ENCODE assay signal across 9 mouse cellular contexts in genomic region chr9:16216235-16216634, GRCm38 (mm10).
DNase-seq lines count a peak whose midpoint lies in the region; ATAC-seq and TF ChIP-seq lines count a peak whose summit lies in the region.
"Had no signal": no experiment of that assay in that cellular context is flagged by ENCODE, and none has a peak within 500 bp of the region (broad histone marks: within the 10 kb centered on the region; RNA-seq: fewer than 3 reads in every experiment).

No protein-coding gene starts in this region.

- no peaks in the 10 kb centered on the region for H3K9me3 ChIP-seq in intestine, postnatal 0 days (ENCODE audit: control insufficient read depth)
- no peaks in the 10 kb centered on the region for H3K9me3 ChIP-seq in forebrain, embryonic 14.5 days (replicated peaks; ENCODE audit: control insufficient read depth, low read length)
- H3K9me3 ChIP-seq: limb, embryonic 12.5 days had no signal

- H3K27ac ChIP-seq in intestine, postnatal 0 days (ENCODE audit: low read depth, low read length) = no peak overlapping the region
- no peak overlapping the region for H3K27ac ChIP-seq in forebrain, embryonic 14.5 days (ENCODE audit: low read depth, low read length)
- H3K27ac ChIP-seq: limb, embryonic 12.5 days had no signal

- H3K4me1 ChIP-seq in intestine, postnatal 0 days (replicated peaks; ENCODE audit: control insufficient read depth, insufficient read depth, low read length) = no peaks in the 10 kb centered on the region
- H3K4me1 ChIP-seq in forebrain, embryonic 14.5 days (ENCODE audit: control insufficient read depth, insufficient read depth, low read length) = peaks cover 20% of the 10 kb centered on the region

- WGBS in intestine, postnatal 0 days = 61% methylated on average over 6 of the region's 6 CpGs
- 64% methylated on average over 6 of the region's 6 CpGs for WGBS in forebrain, embryonic 14.5 days

- no peaks in the 10 kb centered on the region for H3K36me3 ChIP-seq in intestine, postnatal 0 days (ENCODE audit: control insufficient read depth, insufficient read depth)
- H3K36me3 ChIP-seq in forebrain, embryonic 14.5 days (ENCODE audit: control insufficient read depth, insufficient read depth, low read length) = no peaks in the 10 kb centered on the region
- H3K36me3 ChIP-seq: limb, embryonic 12.5 days had no signal

- ATAC-seq in granulocyte monocyte progenitor cell, adult 5-6 weeks (replicated peaks; ENCODE audit: poor library complexity, severe bottlenecking) = peak; percentile 87
- peak; percentile 54 for ATAC-seq in monocyte, adult 5-6 weeks (replicated peaks; ENCODE audit: insufficient number of reproducible peaks, low FRiP score, low TSS enrichment, poor library complexity, severe bottlenecking)
- ATAC-seq in intestine, postnatal 0 days = no peak
- ATAC-seq in forebrain, embryonic 14.5 days = no peak

- H3K4me3 ChIP-seq in intestine, postnatal 0 days (ENCODE audit: low read depth, low read length) = no peak overlapping the region
- H3K4me3 ChIP-seq in forebrain, embryonic 14.5 days (ENCODE audit: low read depth, low read length) = no peak overlapping the region
- H3K4me3 ChIP-seq: limb, embryonic 12.5 days had no signal

- TF ChIP-seq CTCF in intestine, postnatal 0 days (IDR thresholded peaks at IDR 0.05; ENCODE audit: low read depth) = no peak

- H3K4me2 ChIP-seq in intestine, postnatal 0 days (replicated peaks; ENCODE audit: low read depth) = no peak overlapping the region
- H3K4me2 ChIP-seq in forebrain, embryonic 14.5 days (ENCODE audit: low read length) = no peak overlapping the region
- H3K4me2 ChIP-seq: limb, embryonic 12.5 days had no signal

- no peak overlapping the region for H3K9ac ChIP-seq in intestine, postnatal 0 days (ENCODE audit: low read depth, low read length)
- H3K9ac ChIP-seq in forebrain, embryonic 14.5 days (ENCODE audit: low read length) = no peak overlapping the region
- H3K9ac ChIP-seq: limb, embryonic 12.5 days had no signal

- no peaks in the 10 kb centered on the region for H3K27me3 ChIP-seq in intestine, postnatal 0 days (replicated peaks; ENCODE audit: control insufficient read depth, insufficient read depth, low read length)
- H3K27me3 ChIP-seq in forebrain, embryonic 14.5 days (replicated peaks; ENCODE audit: control insufficient read depth, insufficient read depth, low read length) = no peaks in the 10 kb centered on the region
- H3K27me3 ChIP-seq: limb, embryonic 12.5 days had no signal

- DNase-seq in ovary, adult 18-20 months (ENCODE audit: low spot score) = peak; percentile 28
- no peak for DNase-seq in ovary, postnatal 10 days (ENCODE audit: low spot score)
- peak; percentile 16 to 48 for DNase-seq in kidney, postnatal 36 days
- no peak for DNase-seq in cerebellum, adult 18-20 months
- no peak for DNase-seq in forebrain, embryonic 14.5 days (ENCODE audit: low spot score)

Comparison
In these comparisons a context has a peak if more than half of its experiments do, and no peak if none do; other contexts are left out.
1. DNase-seq: peak in ovary, adult 18-20 months (single experiment) and kidney, postnatal 36 days (2 of 2); none in ovary, postnatal 10 days (single experiment), cerebellum, adult 18-20 months (0 of 2) and forebrain, embryonic 14.5 days (single experiment).
2. ATAC-seq: peak in granulocyte monocyte progenitor cell, adult 5-6 weeks (single experiment) and monocyte, adult 5-6 weeks (single experiment); none in intestine, postnatal 0 days (single experiment) and forebrain, embryonic 14.5 days (single experiment).